In the genomic region with DNA sequence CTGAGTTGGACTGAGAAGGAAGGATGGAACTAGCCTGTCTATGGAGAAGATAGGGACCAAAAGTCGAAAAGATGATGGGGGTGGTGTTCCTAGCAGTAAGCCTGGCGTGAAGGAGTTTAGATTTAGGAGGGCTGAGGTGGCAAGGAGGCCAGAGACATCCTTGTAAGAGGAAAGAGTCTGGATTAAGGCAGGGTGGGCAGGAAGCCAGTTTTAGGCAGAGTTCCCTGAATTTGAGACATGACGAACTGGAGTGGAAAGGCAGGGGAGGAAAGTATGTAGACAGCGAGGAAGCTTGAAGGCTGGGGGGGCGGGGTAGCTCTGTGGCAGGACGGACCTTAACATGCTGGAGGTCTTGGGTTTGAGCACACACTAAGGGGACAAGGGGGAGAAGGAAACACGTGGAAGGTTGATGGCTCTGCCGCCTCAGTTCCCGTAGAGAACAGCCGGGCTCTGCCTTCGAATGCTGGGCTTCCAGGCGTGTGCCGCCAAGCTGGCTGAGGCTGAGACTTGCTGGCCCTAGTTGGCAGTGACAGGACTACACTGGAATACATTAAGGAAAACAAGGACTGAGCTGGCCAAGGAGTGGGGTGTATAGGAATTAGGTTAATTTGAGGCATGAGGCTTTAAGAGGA, we compare ENCODE assay signal across 8 mouse cellular contexts. TPM values are rescaled to one million over a fixed set of nuclear protein-coding genes. Genes with fewer than 3 reads are reported as not detected.
DNase-seq lines count a peak whose midpoint lies in the region; ATAC-seq lines count a peak whose summit lies in the region.

No protein-coding gene starts in this region.

- H3K9me3 ChIP-seq in embryonic facial prominence, embryonic 14.5 days (ENCODE audit: control insufficient read depth, low read length) = no peaks in the 10 kb centered on the region
- no peaks in the 10 kb centered on the region for H3K9me3 ChIP-seq in hindbrain, embryonic 13.5 days
- no peaks in the 10 kb centered on the region for H3K9me3 ChIP-seq in midbrain, embryonic 15.5 days

- H3K4me2 ChIP-seq in embryonic facial prominence, embryonic 14.5 days (ENCODE audit: low read depth, low read length) = peak overlapping the region; percentile 97
- peak overlapping the region; percentile 99 for H3K4me2 ChIP-seq in hindbrain, embryonic 13.5 days
- peak overlapping the region; percentile 100 for H3K4me2 ChIP-seq in midbrain, embryonic 15.5 days

- ATAC-seq in embryonic facial prominence, embryonic 14.5 days (ENCODE audit: low read depth) = no peak
- no peak for ATAC-seq in hindbrain, embryonic 13.5 days (ENCODE audit: low FRiP score)
- no peak for ATAC-seq in midbrain, embryonic 15.5 days (replicated peaks)
- ATAC-seq in granulocyte monocyte progenitor cell, adult 5-6 weeks (replicated peaks; ENCODE audit: poor library complexity, severe bottlenecking) = no peak

- 18% methylated on average over 13 of the region's 13 CpGs for WGBS in embryonic facial prominence, embryonic 14.5 days
- 41% methylated on average over 13 of the region's 13 CpGs for WGBS in hindbrain, embryonic 13.5 days
- 33% methylated on average over 13 of the region's 13 CpGs for WGBS in midbrain, embryonic 15.5 days

- peak overlapping the region; percentile 73 for H3K4me3 ChIP-seq in embryonic facial prominence, embryonic 14.5 days (ENCODE audit: low read depth, low read length)
- peak overlapping the region; percentile 62; the same call in 1 of the 2 replicates for H3K4me3 ChIP-seq in hindbrain, embryonic 13.5 days
- H3K4me3 ChIP-seq in midbrain, embryonic 15.5 days = no peak overlapping the region

- peak; percentile 47 for DNase-seq in left cerebral cortex, postnatal 4 days
- DNase-seq in left cerebral cortex, postnatal 10 days (ENCODE audit: extremely low spot score in 1 of 2, low spot score in 2 of 2) = no peak
- DNase-seq in embryonic facial prominence, embryonic 14.5 days (ENCODE audit: low spot score) = peak; percentile 85
- DNase-seq in thymus, postnatal 14 days = no peak
- no peak for DNase-seq in right cerebral cortex, adult 2 months (ENCODE audit: low spot score in 2 of 2)

- peak overlapping the region; percentile 37; the same call in 1 of the 2 replicates for H3K9ac ChIP-seq in embryonic facial prominence, embryonic 14.5 days (ENCODE audit: low read depth, low read length)
- no peak overlapping the region; the same call in 1 of the 2 replicates for H3K9ac ChIP-seq in hindbrain, embryonic 13.5 days
- H3K9ac ChIP-seq in midbrain, embryonic 15.5 days = no peak overlapping the region

- H3K36me3 ChIP-seq in embryonic facial prominence, embryonic 14.5 days (ENCODE audit: control insufficient read depth, insufficient read depth, low read length) = 0 out of 2 replicates have a peak, but pooled peaks cover 5% of the 10 kb centered on the region
- no peaks in the 10 kb centered on the region for H3K36me3 ChIP-seq in hindbrain, embryonic 13.5 days
- H3K36me3 ChIP-seq in midbrain, embryonic 15.5 days (replicated peaks) = no peaks in the 10 kb centered on the region

- intact Hi-C loops in left cerebral cortex, postnatal 4 days (cut with DNase I) = no loop called here
- intact Hi-C loops in left cerebral cortex, postnatal 10 days (cut with DNase I) = no loop called here

- no peak overlapping the region; the same call in 1 of the 2 replicates for H3K27ac ChIP-seq in embryonic facial prominence, embryonic 14.5 days (replicated peaks; ENCODE audit: low read depth, low read length)
- H3K27ac ChIP-seq in hindbrain, embryonic 13.5 days = no peak overlapping the region
- no peak overlapping the region for H3K27ac ChIP-seq in midbrain, embryonic 15.5 days

- H3K27me3 ChIP-seq in embryonic facial prominence, embryonic 14.5 days (replicated peaks; ENCODE audit: control insufficient read depth, insufficient read depth, low read length) = no peaks in the 10 kb centered on the region
- no peaks in the 10 kb centered on the region for H3K27me3 ChIP-seq in hindbrain, embryonic 13.5 days
- no peaks in the 10 kb centered on the region for H3K27me3 ChIP-seq in midbrain, embryonic 15.5 days (replicated peaks)

- H3K4me1 ChIP-seq in embryonic facial prominence, embryonic 14.5 days (ENCODE audit: control insufficient read depth, insufficient read depth, low read length) = peaks cover 34% of the 10 kb centered on the region
- H3K4me1 ChIP-seq in hindbrain, embryonic 13.5 days (replicated peaks) = peaks cover 46% of the 10 kb centered on the region
- H3K4me1 ChIP-seq in midbrain, embryonic 15.5 days = peaks cover 33% of the 10 kb centered on the region

RNA-seq across cellular contexts. Expression of gene Fam83d, which starts 2.3 kb away (rescaled TPM):
- total RNA-seq in left cerebral cortex, postnatal 4 days (2021) = 1 to 10 TPM; 2.7 to 3.3 TPM
- total RNA-seq in left cerebral cortex, postnatal 10 days (2021) = 1 to 10 TPM; 1.4 to 1.6 TPM
- polyA plus RNA-seq in embryonic facial prominence, embryonic 14.5 days (2014; fragmentation: Nextera tagmentation; extraction: Ambion mirVana) = 30.7 and 37.9 TPM in 2 replicates
- polyA plus RNA-seq in hindbrain, embryonic 13.5 days (2015; fragmentation: Nextera tagmentation; extraction: Ambion mirVana) = 9.7 and 11.0 TPM in 2 replicates
- 6.0 and 7.3 TPM in 2 replicates for polyA plus RNA-seq in midbrain, embryonic 15.5 days (2015; fragmentation: Nextera tagmentation; extraction: Ambion mirVana)
- 2.2 and 2.4 TPM in 2 replicates for total RNA-seq in granulocyte monocyte progenitor cell, adult 5-6 weeks (2014; fragmentation: Nextera tagmentation)
- 7.4 and 10.0 TPM in 2 replicates for total RNA-seq in granulocyte monocyte progenitor cell, adult 5-6 weeks (2017)

RNA-seq across cellular contexts. Expression of gene Dhx35, which starts 24.4 kb away (rescaled TPM):
- 10 to 100 TPM; 23.7 to 24.3 TPM for total RNA-seq in left cerebral cortex, postnatal 4 days (2021)
- 10 to 100 TPM; 17.7 to 18.5 TPM for total RNA-seq in left cerebral cortex, postnatal 10 days (2021)
- 10.4 and 13.1 TPM in 2 replicates for polyA plus RNA-seq in embryonic facial prominence, embryonic 14.5 days (2014; fragmentation: Nextera tagmentation; extraction: Ambion mirVana)
- polyA plus RNA-seq in hindbrain, embryonic 13.5 days (2015; fragmentation: Nextera tagmentation; extraction: Ambion mirVana) = 13.3 and 15.4 TPM in 2 replicates
- polyA plus RNA-seq in midbrain, embryonic 15.5 days (2015; fragmentation: Nextera tagmentation; extraction: Ambion mirVana) = 14.3 and 14.6 TPM in 2 replicates
- total RNA-seq in granulocyte monocyte progenitor cell, adult 5-6 weeks (2014; fragmentation: Nextera tagmentation) = 17.0 and 20.9 TPM in 2 replicates
- total RNA-seq in granulocyte monocyte progenitor cell, adult 5-6 weeks (2017) = 14.3 and 22.0 TPM in 2 replicates

Comparison
In these comparisons a context has a peak if more than half of its experiments do, and no peak if none do; other contexts are left out.
1. DNase-seq: peak in left cerebral cortex, postnatal 4 days (single experiment) and embryonic facial prominence, embryonic 14.5 days (single experiment); none in left cerebral cortex, postnatal 10 days (0 of 2), thymus, postnatal 14 days (single experiment) and right cerebral cortex, adult 2 months (0 of 2).
2. Peak in every context shown above with its lines, with median percentiles within 50 percentile points of each other: H3K4me2 ChIP-seq.